Mouse (Mus musculus) megakaryocyte, embryonic 14.5 days (primary cell): Measurements from ENCODE around the gene Cdk9.

Source experiments
- FLI1 ChIP-seq: IDR thresholded peaks from 2 replicates; pipeline ENCODE4 v1.6.1; 2012; ENCODE audit warnings: low read length, inconsistent platforms, mixed read lengths
- GATA1 ChIP-seq: IDR thresholded peaks from 3 replicates; pipeline ENCODE4 v1.6.1; 2012; ENCODE audit warnings: mixed read lengths, low read length, inconsistent platforms, borderline replicate concordance

DNA sequence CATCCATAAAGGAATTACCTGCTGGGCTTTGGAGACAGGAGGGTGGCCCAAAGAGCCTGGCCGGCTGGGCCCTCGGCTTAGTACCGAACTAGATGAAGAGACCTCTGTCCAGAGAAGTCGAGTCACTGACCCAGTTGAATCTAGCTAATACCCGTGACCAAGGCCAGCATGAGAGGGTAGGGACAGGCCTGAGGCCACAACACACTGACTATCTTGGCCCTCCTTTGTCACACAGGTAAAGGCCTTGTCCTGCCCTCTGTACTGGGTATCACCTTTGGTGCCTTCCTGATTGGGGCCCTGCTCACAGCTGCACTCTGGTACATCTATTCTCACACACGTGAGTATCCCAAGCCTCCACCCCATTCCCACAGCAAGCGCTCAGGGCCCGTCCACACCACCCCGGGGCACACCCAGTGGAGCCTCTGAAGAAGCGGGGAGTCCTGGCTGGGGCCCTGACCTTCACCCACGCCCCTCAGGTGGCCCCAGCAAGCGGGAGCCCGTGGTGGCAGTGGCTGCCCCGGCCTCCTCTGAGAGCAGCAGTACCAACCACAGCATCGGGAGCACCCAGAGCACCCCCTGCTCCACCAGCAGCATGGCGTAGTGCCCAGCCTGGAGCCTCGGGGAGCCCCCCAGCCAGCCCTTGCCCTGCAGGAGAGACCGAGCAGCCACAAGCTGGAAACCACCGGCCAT is 31.8 kb downstream of the Cdk9 start:
- no peak for TF ChIP-seq FLI1
- no peak for TF ChIP-seq GATA1
